ENCODE assay signal across 9 mouse cellular contexts in the genomic region with DNA sequence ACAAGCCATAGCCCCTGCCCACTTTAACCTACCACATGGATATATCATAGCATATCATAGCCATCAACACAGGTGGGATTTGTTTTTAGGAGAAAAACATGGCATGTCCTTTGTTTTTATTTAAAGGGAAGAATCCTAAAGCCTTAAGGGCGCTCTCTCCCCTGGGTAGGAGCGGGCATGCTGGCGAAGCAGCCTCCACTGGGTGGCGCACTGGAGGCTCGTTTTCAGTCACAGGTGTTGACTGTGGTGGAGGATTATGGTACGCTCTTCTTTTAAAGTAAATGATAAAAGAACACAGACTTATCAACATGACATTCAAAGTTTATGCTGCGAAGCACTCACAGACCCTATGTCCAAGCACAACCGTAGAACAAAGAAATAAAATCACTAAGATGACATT. TPM values are rescaled to one million over a fixed set of nuclear protein-coding genes. Genes with fewer than 3 reads are reported as not detected.
DNase-seq lines count a peak whose midpoint lies in the region; TF ChIP-seq lines count a peak whose summit lies in the region.
"Had no signal": no experiment of that assay in that cellular context is flagged by ENCODE, and none has a peak within 500 bp of the region (broad histone marks: within the 10 kb centered on the region; RNA-seq: fewer than 3 reads in every experiment).

No protein-coding gene starts in this region.

- no peaks in the 10 kb centered on the region for H3K36me3 ChIP-seq in CH12.LX (replicated peaks in 1 of 2; ENCODE audit: control insufficient read depth in 1 of 2, insufficient read depth in 1 of 2, low read length in 1 of 2)
- H3K36me3 ChIP-seq: midbrain, embryonic 12.5 days had no signal

- no peaks in the 10 kb centered on the region for H3K79me2 ChIP-seq in CH12.LX (replicated peaks; ENCODE audit: control insufficient read depth, extremely low read depth, insufficient read depth, poor library complexity, severe bottlenecking)

- peaks cover 2% of the 10 kb centered on the region for H3K9me3 ChIP-seq in CH12.LX (replicated peaks; ENCODE audit: low read length)
- H3K9me3 ChIP-seq: midbrain, embryonic 12.5 days had no signal

- peak; percentile 41 for TF ChIP-seq RAD21 in CH12.LX (IDR thresholded peaks at IDR 0.05; ENCODE audit: low read depth, low read length)

- dilution Hi-C loops in CH12.LX (cut with MboI; ENCODE audit: extremely low pct_ligation_motif_present, extremely low pct_unique_long_range_greater_than_20kb, low sequenced_read_pairs) = no loop called here

- peak; percentile 24 to 49 for DNase-seq in layer of hippocampus, adult 18-20 months (ENCODE audit: low spot score in 2 of 2)
- no peak for DNase-seq in layer of hippocampus, adult 9-10 months (ENCODE audit: low spot score)
- no peak for DNase-seq in CH12.LX (ENCODE audit: extremely low read depth)
- DNase-seq in frontal cortex, postnatal 36 days (ENCODE audit: low spot score in 2 of 2) = peak; percentile 42 to 47
- peak; percentile 70 for DNase-seq in right cerebral cortex, postnatal 4 days
- no peak for DNase-seq in urinary bladder, adult 2 months (ENCODE audit: low spot score)
- no peak for DNase-seq in cerebellum, adult 9-11 months
- no peak for DNase-seq in heart, postnatal 4 days

- H3K4me1 ChIP-seq in CH12.LX (ENCODE audit: control insufficient read depth in 1 of 2, insufficient read depth in 2 of 2) = no peaks in the 10 kb centered on the region
- H3K4me1 ChIP-seq: midbrain, embryonic 12.5 days had no signal

- H3K9ac ChIP-seq in CH12.LX (ENCODE audit: insufficient read depth, low read depth) = no peak overlapping the region
- H3K9ac ChIP-seq: midbrain, embryonic 12.5 days had no signal

- no peak overlapping the region for H3K27ac ChIP-seq in CH12.LX (ENCODE audit: insufficient read depth, low read depth)
- H3K27ac ChIP-seq: midbrain, embryonic 12.5 days had no signal

- no peak for TF ChIP-seq EP300 in CH12.LX (IDR thresholded peaks at IDR 0.05; ENCODE audit: low read length)

- no peak overlapping the region for H3K4me3 ChIP-seq in CH12.LX (replicated peaks in 1 of 3; ENCODE audit: low read depth in 2 of 3, low read length in 2 of 3, poor library complexity in 1 of 3)
- H3K4me3 ChIP-seq: midbrain, embryonic 12.5 days had no signal

- TF ChIP-seq POLR2A in CH12.LX (IDR thresholded peaks at IDR 0.05; ENCODE audit: low read depth, low read length) = no peak

- in situ Hi-C loops in CH12.LX (cut with MboI; ENCODE audit: low pct_ligation_motif_present, low pct_unique_long_range_greater_than_20kb, low sequenced_read_pairs) = no loop called here

- TF ChIP-seq CTCF in CH12.LX (conservative IDR thresholded peaks at IDR 0.05 in 1 of 2, IDR thresholded peaks at IDR 0.05 in 1 of 2; ENCODE audit: low read depth in 2 of 2, low read length in 2 of 2) = peak; percentile 12 to 59; a peak in 2 of 4 replicates

- no peak overlapping the region for H3K4me2 ChIP-seq in CH12.LX (ENCODE audit: insufficient read depth, low read depth, poor library complexity, severe bottlenecking)
- H3K4me2 ChIP-seq: midbrain, embryonic 12.5 days had no signal

- H3K27me3 ChIP-seq in CH12.LX (replicated peaks) = no peaks in the 10 kb centered on the region
- H3K27me3 ChIP-seq: midbrain, embryonic 12.5 days had no signal

TF ChIP-seq in CH12.LX, 34 proteins besides CTCF, POLR2A, EP300 and RAD21:
- TF ChIP-seq SMC3 (IDR thresholded peaks at IDR 0.05; ENCODE audit: low read depth, low read length) = peak; percentile 65
- no peak for TF ChIP-seq ZKSCAN1 (IDR thresholded peaks at IDR 0.05; ENCODE audit: borderline replicate concordance, low read depth, low read length)

RNA-seq across cellular contexts. Expression of a gene that starts 19.5 kb away (rescaled TPM):
- total RNA-seq in layer of hippocampus, adult 18-20 months (2021) = 10 to 100 TPM; 58.8 to 62.7 TPM
- total RNA-seq in CH12.LX (2012; rRNA removed) (13.1 and 15.0 TPM in 2 replicates), CH12.LX (2014; rRNA removed) (14.8 and 15.9 TPM in 2 replicates)
- polyA plus RNA-seq in CH12.LX (2012; ENCODE audit: insufficient read length, low read depth) = 8.2 and 13.6 TPM in 2 replicates
- 1.0 and 1.1 TPM in 2 replicates for polyA plus RNA-seq in urinary bladder, adult 2 months (2012; rRNA removed)
- total RNA-seq in heart, postnatal 4 days (2021) = under 1 TPM; 0.31 to 0.45 TPM

Comparison
In these comparisons a context has a peak if more than half of its experiments do, and no peak if none do; other contexts are left out.
1. DNase-seq: peak in layer of hippocampus, adult 18-20 months (2 of 2), frontal cortex, postnatal 36 days (2 of 2) and right cerebral cortex, postnatal 4 days (single experiment); none in layer of hippocampus, adult 9-10 months (single experiment), CH12.LX (single experiment), urinary bladder, adult 2 months (single experiment), cerebellum, adult 9-11 months (single experiment) and heart, postnatal 4 days (single experiment).
2. RNA of a gene that starts 19.5 kb away (total RNA-seq): 58.8 to 62.7 TPM in layer of hippocampus, adult 18-20 months and 13.1 to 15.9 TPM in CH12.LX; 0.31 to 0.45 TPM in heart, postnatal 4 days; every median in the first group is over 4 times any median in the second.